Mouse (Mus musculus): Measurements from ENCODE around the gene Rnh1. TPM values are rescaled to one million over a fixed set of nuclear protein-coding genes. Genes with fewer than 3 reads are reported as not detected.

Rnh1 gene
- total and polyA plus RNA-seq, 2 experiments from 2014 or later = 44.2 to 47.1 TPM

DNA sequence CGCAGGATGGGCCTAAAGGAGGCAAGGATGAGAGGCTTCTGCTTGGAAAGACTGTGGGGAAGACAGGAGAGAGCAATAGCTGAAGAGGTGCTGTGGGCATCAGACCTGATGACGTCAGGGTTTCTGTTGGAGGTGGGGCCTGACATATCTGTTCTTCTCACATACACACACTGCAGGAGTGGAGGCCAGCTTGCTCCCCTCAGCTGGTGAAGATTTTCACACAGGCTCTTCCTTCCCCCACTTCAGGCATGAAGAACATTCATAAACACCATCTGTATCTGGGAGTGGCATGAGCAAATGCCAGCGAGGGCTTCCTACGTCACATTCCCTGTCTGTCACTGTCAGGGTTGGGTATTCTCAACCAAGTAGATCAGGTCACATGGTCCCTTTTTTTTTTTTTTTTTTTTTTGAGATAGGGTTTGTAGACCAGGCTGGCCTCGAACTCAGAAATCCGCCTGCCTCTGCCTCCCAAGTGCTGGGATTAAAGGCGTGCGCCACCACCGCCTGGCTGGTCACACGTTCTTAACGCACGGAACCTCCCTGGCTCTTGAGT lies 26.5 kb downstream of the Rnh1 start:
- H3K4me1 ChIP-seq (ENCODE audit: insufficient read depth, low read length) = no peaks in the 10 kb centered on the region
- no peak overlapping the region for H3K9ac ChIP-seq (replicated peaks; ENCODE audit: low read length, poor library complexity, severe bottlenecking)
- WGBS = 94% methylated on average over 12 of the region's 12 CpGs
- H3K36me3 ChIP-seq (ENCODE audit: insufficient read depth, low read length) = peaks cover 25% of the 10 kb centered on the region; the same call in 1 of the 2 replicates
- H3K27ac ChIP-seq (ENCODE audit: low read depth, low read length) = no peak overlapping the region
- H3K9me3 ChIP-seq (ENCODE audit: low read length) = no peaks in the 10 kb centered on the region
- no peak overlapping the region for H3K4me3 ChIP-seq (ENCODE audit: low read depth, low read length)
- DNase-seq (ENCODE audit: low spot score) (no peak), ATAC-seq (ENCODE audit: low FRiP score) (no peak)
- no peak for TF ChIP-seq CTCF (IDR thresholded peaks at IDR 0.05)
- no peaks in the 10 kb centered on the region for H3K27me3 ChIP-seq (ENCODE audit: insufficient read depth, low read length)
- no peak overlapping the region for H3K4me2 ChIP-seq (ENCODE audit: low read depth, low read length, poor library complexity, severe bottlenecking)

GRCm38 (mm10) chr7:141145403-141145802 lies 27.3 kb downstream of the Rnh1 start:
- H3K4me3 ChIP-seq (ENCODE audit: low read depth, low read length) = no peak overlapping the region
- ATAC-seq (ENCODE audit: low FRiP score) = no peak
- no peak overlapping the region for H3K4me2 ChIP-seq (ENCODE audit: low read depth, low read length, poor library complexity, severe bottlenecking)
- H3K36me3 ChIP-seq (ENCODE audit: insufficient read depth, low read length) = peaks cover 23% of the 10 kb centered on the region; the same call in 1 of the 2 replicates
- 76% methylated on average over 1 of the region's 1 CpGs for WGBS
- no peaks in the 10 kb centered on the region for H3K4me1 ChIP-seq (ENCODE audit: insufficient read depth, low read length)
- no peak overlapping the region for H3K27ac ChIP-seq (ENCODE audit: low read depth, low read length)
- no peaks in the 10 kb centered on the region for H3K27me3 ChIP-seq (ENCODE audit: insufficient read depth, low read length)
- no peaks in the 10 kb centered on the region for H3K9me3 ChIP-seq (ENCODE audit: low read length)
- DNase-seq (ENCODE audit: low spot score) = no peak
- no peak overlapping the region for H3K9ac ChIP-seq (replicated peaks; ENCODE audit: low read length, poor library complexity, severe bottlenecking)
- TF ChIP-seq CTCF (IDR thresholded peaks at IDR 0.05) = no peak

GRCm38 (mm10) chr7:141144650-141145049 lies 28.0 kb downstream of the Rnh1 start:
- Histone ChIP-seq H3K27ac (ENCODE audit: low read depth, low read length) (no peak overlapping the region), H3K9ac (replicated peaks; ENCODE audit: low read length, poor library complexity, severe bottlenecking) (no peak overlapping the region), H3K9me3 (ENCODE audit: low read length) (no peaks in the 10 kb centered on the region), H3K4me3 (ENCODE audit: low read depth, low read length) (no peak overlapping the region), H3K36me3 (ENCODE audit: insufficient read depth, low read length) (peaks cover 26% of the 10 kb centered on the region; the same call in 1 of the 2 replicates), H3K4me1 (ENCODE audit: insufficient read depth, low read length) (no peaks in the 10 kb centered on the region), H3K4me2 (ENCODE audit: low read depth, low read length, poor library complexity, severe bottlenecking) (no peak overlapping the region), H3K27me3 (ENCODE audit: insufficient read depth, low read length) (no peaks in the 10 kb centered on the region)
- no peak for DNase-seq (ENCODE audit: low spot score)
- WGBS = 90% methylated on average over 3 of the region's 3 CpGs
- no peak for ATAC-seq (ENCODE audit: low FRiP score)
- TF ChIP-seq CTCF (IDR thresholded peaks at IDR 0.05) = no peak

DNA sequence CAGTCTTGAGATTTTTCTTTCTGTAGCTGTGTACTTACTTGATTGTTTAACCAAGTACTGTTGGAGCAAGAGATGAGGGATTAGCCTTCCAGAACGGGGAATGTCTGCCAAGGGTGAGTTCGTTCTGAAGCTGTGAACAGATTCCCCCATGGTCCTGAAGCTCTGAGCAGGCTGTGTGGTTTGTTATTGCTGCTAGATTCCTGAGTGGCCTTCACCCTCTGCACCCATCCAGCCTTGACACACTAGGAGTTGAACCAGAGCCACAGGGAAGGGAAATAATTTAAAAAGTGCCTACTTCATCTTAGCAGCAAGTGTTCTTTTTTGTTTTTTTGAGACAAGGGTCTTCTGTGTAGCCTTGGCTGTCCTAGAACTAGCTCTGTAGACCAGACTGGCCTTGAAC lies 28.8 kb downstream of the Rnh1 start:
- Histone ChIP-seq H3K9me3 (ENCODE audit: low read length) (no peaks in the 10 kb centered on the region), H3K9ac (replicated peaks; ENCODE audit: low read length, poor library complexity, severe bottlenecking) (no peak overlapping the region), H3K4me3 (ENCODE audit: low read depth, low read length) (no peak overlapping the region), H3K36me3 (ENCODE audit: insufficient read depth, low read length) (peaks cover 28% of the 10 kb centered on the region; the same call in 1 of the 2 replicates), H3K4me1 (ENCODE audit: insufficient read depth, low read length) (no peaks in the 10 kb centered on the region), H3K4me2 (ENCODE audit: low read depth, low read length, poor library complexity, severe bottlenecking) (no peak overlapping the region), H3K27me3 (ENCODE audit: insufficient read depth, low read length) (no peaks in the 10 kb centered on the region), H3K27ac (ENCODE audit: low read depth, low read length) (no peak overlapping the region)
- no peak for ATAC-seq (ENCODE audit: low FRiP score)
- 88% methylated on average over 2 of the region's 2 CpGs for WGBS
- no peak for DNase-seq (ENCODE audit: low spot score)
- TF ChIP-seq CTCF (IDR thresholded peaks at IDR 0.05) = no peak

DNA sequence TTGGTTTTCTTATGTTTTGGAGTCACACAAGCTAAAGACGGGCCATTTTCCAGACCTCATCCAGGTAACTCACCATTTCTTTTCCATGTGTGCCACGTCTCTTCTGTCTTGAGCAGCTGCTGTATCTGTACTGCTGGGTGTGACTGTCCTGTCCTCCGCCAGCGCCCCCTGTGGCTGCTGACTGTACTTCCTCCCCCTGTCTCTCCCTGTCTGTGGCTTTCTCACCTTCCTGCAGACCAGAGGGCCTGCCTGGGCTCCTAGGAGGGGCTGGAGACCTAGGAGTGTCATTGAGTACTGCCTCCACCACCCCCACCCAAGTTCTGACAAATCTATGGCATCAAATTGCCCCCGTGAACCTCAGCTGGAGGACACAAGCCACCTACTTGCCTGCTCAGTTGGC lies 29.5 kb downstream of the Rnh1 start:
- ATAC-seq (ENCODE audit: low FRiP score) = no peak
- no peaks in the 10 kb centered on the region for H3K4me1 ChIP-seq (ENCODE audit: insufficient read depth, low read length)
- no peak for DNase-seq (ENCODE audit: low spot score)
- no peaks in the 10 kb centered on the region for H3K9me3 ChIP-seq (ENCODE audit: low read length)
- H3K9ac ChIP-seq (replicated peaks; ENCODE audit: low read length, poor library complexity, severe bottlenecking) = no peak overlapping the region
- H3K4me2 ChIP-seq (ENCODE audit: low read depth, low read length, poor library complexity, severe bottlenecking) = no peak overlapping the region
- peak; percentile 47 for TF ChIP-seq CTCF (IDR thresholded peaks at IDR 0.05)
- no peaks in the 10 kb centered on the region for H3K27me3 ChIP-seq (ENCODE audit: insufficient read depth, low read length)
- WGBS = 54% methylated on average over 5 of the region's 5 CpGs
- H3K36me3 ChIP-seq (ENCODE audit: insufficient read depth, low read length) = peaks cover 34% of the 10 kb centered on the region; the same call in 1 of the 2 replicates
- H3K27ac ChIP-seq (ENCODE audit: low read depth, low read length) = no peak overlapping the region
- H3K4me3 ChIP-seq (ENCODE audit: low read depth, low read length) = no peak overlapping the region

- Histone ChIP-seq H3K27ac (ENCODE audit: low read depth, low read length) (no peak overlapping the region), H3K4me3 (ENCODE audit: low read depth, low read length) (no peak overlapping the region), H3K4me1 (ENCODE audit: insufficient read depth, low read length) (no peaks in the 10 kb centered on the region), H3K9ac (replicated peaks; ENCODE audit: low read length, poor library complexity, severe bottlenecking) (no peak overlapping the region), H3K36me3 (ENCODE audit: insufficient read depth, low read length) (peaks cover 44% of the 10 kb centered on the region), H3K9me3 (ENCODE audit: low read length) (no peaks in the 10 kb centered on the region), H3K27me3 (ENCODE audit: insufficient read depth, low read length) (no peaks in the 10 kb centered on the region), H3K4me2 (ENCODE audit: low read depth, low read length, poor library complexity, severe bottlenecking) (no peak overlapping the region)
- no peak for ATAC-seq (ENCODE audit: low FRiP score)
- no peak for TF ChIP-seq CTCF (IDR thresholded peaks at IDR 0.05)
- no peak for DNase-seq (ENCODE audit: low spot score)
- WGBS = 95% methylated on average over 4 of the region's 4 CpGs
Observed at GRCm38 (mm10) chr7:141141326-141141725, 31.3 kb downstream of the Rnh1 start.
